In the genomic region with DNA sequence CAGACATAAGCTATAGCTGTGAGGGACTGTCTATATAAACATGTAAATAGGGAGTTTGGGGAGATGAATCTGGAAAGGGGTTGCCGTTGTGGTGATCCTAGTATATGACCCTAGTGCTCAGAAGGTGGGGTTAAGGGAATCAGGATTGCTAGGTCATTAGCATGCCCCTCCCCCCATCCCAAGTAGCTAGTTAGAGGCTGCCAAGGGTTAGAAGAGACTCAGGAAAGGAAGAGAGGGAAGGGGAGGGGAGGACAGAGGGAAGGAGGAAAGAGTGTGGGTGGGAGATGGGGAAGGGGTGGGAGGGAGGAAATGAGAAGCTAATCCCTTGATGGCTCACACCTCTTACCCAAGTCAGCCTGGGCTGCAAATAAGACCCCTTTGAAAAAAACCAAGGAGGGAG, we compare ENCODE assay signal across 17 mouse cellular contexts. TPM values are rescaled to one million over a fixed set of nuclear protein-coding genes. Genes with fewer than 3 reads are reported as not detected.
A peak's percentile ranks its signal among the peaks of the same experiment; 100 is the strongest.
DNase-seq lines count a peak whose midpoint lies in the region; ATAC-seq lines count a peak whose summit lies in the region.
"Had no signal": no experiment of that assay in that cellular context is flagged by ENCODE, and none has a peak within 500 bp of the region (broad histone marks: within the 10 kb centered on the region; RNA-seq: fewer than 3 reads in every experiment).

No protein-coding gene starts in this region.

- H3K4me3 ChIP-seq in midbrain, embryonic 10.5 days: no peak overlapping the region
- H3K4me3 ChIP-seq in midbrain, embryonic 13.5 days (replicated peaks): no peak overlapping the region
- no peak overlapping the region for H3K4me3 ChIP-seq in intestine, embryonic 15.5 days (replicated peaks)
- H3K4me3 ChIP-seq: embryonic facial prominence, embryonic 10.5 days; forebrain, embryonic 15.5 days; hindbrain, embryonic 13.5 days had no signal

- H3K36me3 ChIP-seq in midbrain, embryonic 10.5 days: no peaks in the 10 kb centered on the region
- H3K36me3 ChIP-seq in midbrain, embryonic 13.5 days: no peaks in the 10 kb centered on the region
- H3K36me3 ChIP-seq in intestine, embryonic 15.5 days: no peaks in the 10 kb centered on the region
- H3K36me3 ChIP-seq: embryonic facial prominence, embryonic 10.5 days; forebrain, embryonic 15.5 days; hindbrain, embryonic 13.5 days had no signal

- WGBS in midbrain, embryonic 10.5 days: 50% methylated on average over 1 of the region's 1 CpGs
- WGBS in midbrain, embryonic 13.5 days: 45% methylated on average over 1 of the region's 1 CpGs
- WGBS in intestine, embryonic 15.5 days: 32% methylated on average over 1 of the region's 1 CpGs

- DNase-seq in midbrain, embryonic 10.5 days (ENCODE audit: low spot score): no peak
- peak; percentile 94 for DNase-seq in ES-CJ7 (ENCODE audit: low read depth, low spot score)
- DNase-seq in ZHBTc4 (ENCODE audit: low read depth, low spot score): peak; percentile 82
- DNase-seq: adrenal gland, postnatal 14 days; cerebellum, adult 18-20 months; cerebellum, adult 9-11 months; gastrocnemius, postnatal 36 days; heart, adult 11 months; heart, postnatal 10 days had no signal

- ATAC-seq in midbrain, embryonic 13.5 days: no peak
- ATAC-seq in activated CD4-positive, CD25-positive, alpha-beta regulatory T cell, adult 4 months: no peak
- ATAC-seq in intestine, embryonic 15.5 days: no peak
- ATAC-seq: forebrain, embryonic 15.5 days; hindbrain, postnatal 0 days; intestine, embryonic 16.5 days had no signal

- no peaks in the 10 kb centered on the region for H3K9me3 ChIP-seq in midbrain, embryonic 10.5 days (replicated peaks)
- no peaks in the 10 kb centered on the region for H3K9me3 ChIP-seq in midbrain, embryonic 13.5 days
- no peaks in the 10 kb centered on the region for H3K9me3 ChIP-seq in intestine, embryonic 15.5 days
- H3K9me3 ChIP-seq: embryonic facial prominence, embryonic 10.5 days; forebrain, embryonic 15.5 days; hindbrain, embryonic 13.5 days had no signal

- no peak overlapping the region for H3K9ac ChIP-seq in midbrain, embryonic 13.5 days (replicated peaks)
- H3K9ac ChIP-seq in intestine, embryonic 15.5 days: no peak overlapping the region
- H3K9ac ChIP-seq: forebrain, embryonic 15.5 days; hindbrain, embryonic 13.5 days had no signal

- H3K4me2 ChIP-seq in midbrain, embryonic 13.5 days (replicated peaks): no peak overlapping the region
- H3K4me2 ChIP-seq in intestine, embryonic 15.5 days (replicated peaks): no peak overlapping the region
- H3K4me2 ChIP-seq: forebrain, embryonic 15.5 days; hindbrain, embryonic 13.5 days had no signal

- 0 out of 2 replicates have a peak overlapping the region, but pooled peaks have one; percentile 19 for H3K27ac ChIP-seq in midbrain, embryonic 10.5 days (replicated peaks)
- no peak overlapping the region for H3K27ac ChIP-seq in midbrain, embryonic 13.5 days
- H3K27ac ChIP-seq in intestine, embryonic 15.5 days: no peak overlapping the region
- H3K27ac ChIP-seq: embryonic facial prominence, embryonic 10.5 days; forebrain, embryonic 15.5 days; hindbrain, embryonic 13.5 days; hindbrain, postnatal 0 days had no signal

- peaks cover 5% of the 10 kb centered on the region; the same call in 1 of the 2 replicates for H3K27me3 ChIP-seq in midbrain, embryonic 10.5 days (ENCODE audit: low read depth, poor library complexity, severe bottlenecking)
- H3K27me3 ChIP-seq in midbrain, embryonic 13.5 days: no peaks in the 10 kb centered on the region
- no peaks in the 10 kb centered on the region for H3K27me3 ChIP-seq in intestine, embryonic 15.5 days (replicated peaks)
- H3K27me3 ChIP-seq: forebrain, embryonic 15.5 days; hindbrain, embryonic 13.5 days had no signal

- peaks cover 27% of the 10 kb centered on the region for H3K4me1 ChIP-seq in midbrain, embryonic 10.5 days
- peaks cover 15% of the 10 kb centered on the region for H3K4me1 ChIP-seq in midbrain, embryonic 13.5 days (replicated peaks)
- no peaks in the 10 kb centered on the region for H3K4me1 ChIP-seq in intestine, embryonic 15.5 days (replicated peaks)

RNA-seq across cellular contexts. Expression of a gene that starts 17.4 kb away (rescaled TPM):
- 63.8 and 73.3 TPM in 2 replicates for polyA plus RNA-seq in midbrain, embryonic 10.5 days (2016; fragmentation: Nextera tagmentation; extraction: Ambion mirVana)
- 53.7 and 54.5 TPM in 2 replicates for polyA plus RNA-seq in midbrain, embryonic 13.5 days (2015; fragmentation: Nextera tagmentation; extraction: Ambion mirVana)
- polyA plus RNA-seq in activated CD4-positive, CD25-positive, alpha-beta regulatory T cell, adult 4 months (2017; shearing (Covaris generic)): 10 to 100 TPM; 47.3 to 58.1 TPM
- 23.1 and 24.8 TPM in 2 replicates for polyA plus RNA-seq in intestine, embryonic 15.5 days (2015; fragmentation: Nextera tagmentation; extraction: Ambion mirVana)
